Mouse (Mus musculus): ENCODE measurements at regions not wholly inside any gene's neighbourhood (a gene's known extent, or its start where the extent isn't known, plus 50 kb on each side); places are given as distances from the start of the nearest gene placed in this dataset.

GRCm38 (mm10) chr5:75880088-75880684, 98.1 kb downstream of the Kdr start:
- no peak for DNase-seq

- no peak for DNase-seq
These were observed 99.9 kb downstream of the Kdr start for GRCm38 (mm10) chr5:75878361-75878760.

- no peak for DNase-seq
These were observed 100.7 kb downstream of the Kdr start for GRCm38 (mm10) chr5:75877609-75877971.

- DNase-seq: no peak
These were observed 101.2 kb downstream of the Kdr start for GRCm38 (mm10) chr5:75876871-75877608.

GRCm38 (mm10) chr5:75871120-75871519, 107.1 kb downstream of the Kdr start:
- DNase-seq: peak; percentile 42

GRCm38 (mm10) chr5:75870666-75871065, 107.6 kb downstream of the Kdr start:
- no peak for DNase-seq

GRCm38 (mm10) chr5:75869535-75869934, 108.7 kb downstream of the Kdr start:
- DNase-seq: no peak

- DNase-seq: no peak
These were observed 113.2 kb downstream of the Kdr start for GRCm38 (mm10) chr5:75865096-75865495.

GRCm38 (mm10) chr5:75863358-75863757, 114.9 kb downstream of the Kdr start:
- no peak for DNase-seq

- peak; percentile 48 for DNase-seq
These were observed 115.6 kb downstream of the Kdr start for GRCm38 (mm10) chr5:75862630-75862991.

GRCm38 (mm10) chr5:75861916-75862629, 116.2 kb downstream of the Kdr start:
- no peak for DNase-seq

- no peak for DNase-seq
These were observed 118.9 kb downstream of the Kdr start for GRCm38 (mm10) chr5:75859316-75859836.

GRCm38 (mm10) chr5:75850855-75851254, 127.4 kb downstream of the Kdr start:
- DNase-seq: no peak

- DNase-seq: no peak
These were observed 130.3 kb downstream of the Kdr start for GRCm38 (mm10) chr5:75847966-75848365.

GRCm38 (mm10) chr5:75847341-75847740, 130.9 kb downstream of the Kdr start:
- DNase-seq: no peak

- DNase-seq: no peak
These were observed 132.2 kb downstream of the Kdr start for GRCm38 (mm10) chr5:75846016-75846415.

GRCm38 (mm10) chr5:75843807-75844206, 134.5 kb downstream of the Kdr start:
- no peak for DNase-seq

GRCm38 (mm10) chr5:75840421-75840820, 137.8 kb downstream of the Kdr start:
- DNase-seq: no peak

GRCm38 (mm10) chr5:75835556-75835961, 142.7 kb downstream of the Kdr start:
- peak; percentile 15 for DNase-seq

- DNase-seq: no peak
These were observed 143.3 kb downstream of the Kdr start for GRCm38 (mm10) chr5:75834766-75835555.

GRCm38 (mm10) chr5:75832341-75832740, 145.9 kb downstream of the Kdr start:
- DNase-seq: no peak

GRCm38 (mm10) chr5:75829850-75830625, 148.2 kb downstream of the Kdr start:
- no peak for DNase-seq
